Mouse (Mus musculus): ENCODE data around the gene Mthfsd. TPM values are rescaled to one million over a fixed set of nuclear protein-coding genes. Genes with fewer than 3 reads are reported as not detected.

Mthfsd gene
- polyA plus RNA-seq, 1 experiment, result 139 TPM

DNA sequence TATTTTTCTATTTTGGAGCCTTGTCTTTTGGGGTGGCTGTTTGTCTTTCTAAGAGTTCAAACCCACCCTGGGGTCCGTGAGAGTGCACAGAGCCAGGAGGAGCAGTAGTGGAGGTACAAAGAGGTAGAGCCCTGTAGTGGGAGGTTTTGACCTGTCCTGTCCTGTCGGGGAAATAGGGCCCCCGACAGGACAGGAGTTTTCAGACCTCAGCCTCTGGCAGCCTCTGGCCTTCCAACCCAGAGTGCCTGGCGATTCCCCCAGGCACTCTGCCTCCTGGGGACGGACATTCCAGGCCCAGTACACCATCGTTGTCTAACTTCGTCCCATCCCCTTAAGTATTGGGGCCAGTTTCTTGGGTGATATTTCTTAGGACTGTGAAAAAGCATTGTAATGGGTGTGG, 14.2 kb upstream of the Mthfsd start:
- no peak for DNase-seq (ENCODE audit: low spot score)

DNA sequence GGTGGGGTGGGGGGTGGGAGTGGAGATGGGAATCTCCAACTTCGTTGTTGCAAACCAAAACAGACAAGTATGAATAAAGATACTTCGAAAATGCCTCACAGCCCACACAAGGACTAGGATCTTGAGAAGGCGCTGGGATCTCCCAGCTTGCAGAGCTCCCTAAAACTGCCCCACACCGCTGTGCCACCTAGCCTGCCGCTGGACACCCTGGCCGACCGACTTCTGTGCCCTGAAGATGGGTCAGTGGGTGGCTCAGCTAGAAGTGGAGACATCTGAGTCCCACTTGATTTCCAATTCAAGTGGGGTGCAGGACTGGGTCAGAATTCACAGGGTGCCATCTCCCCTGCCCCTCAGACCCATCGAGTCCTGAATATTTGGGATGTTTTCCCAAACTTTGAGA, 13.5 kb upstream of the Mthfsd start:
- no peak for DNase-seq (ENCODE audit: low spot score)

DNA sequence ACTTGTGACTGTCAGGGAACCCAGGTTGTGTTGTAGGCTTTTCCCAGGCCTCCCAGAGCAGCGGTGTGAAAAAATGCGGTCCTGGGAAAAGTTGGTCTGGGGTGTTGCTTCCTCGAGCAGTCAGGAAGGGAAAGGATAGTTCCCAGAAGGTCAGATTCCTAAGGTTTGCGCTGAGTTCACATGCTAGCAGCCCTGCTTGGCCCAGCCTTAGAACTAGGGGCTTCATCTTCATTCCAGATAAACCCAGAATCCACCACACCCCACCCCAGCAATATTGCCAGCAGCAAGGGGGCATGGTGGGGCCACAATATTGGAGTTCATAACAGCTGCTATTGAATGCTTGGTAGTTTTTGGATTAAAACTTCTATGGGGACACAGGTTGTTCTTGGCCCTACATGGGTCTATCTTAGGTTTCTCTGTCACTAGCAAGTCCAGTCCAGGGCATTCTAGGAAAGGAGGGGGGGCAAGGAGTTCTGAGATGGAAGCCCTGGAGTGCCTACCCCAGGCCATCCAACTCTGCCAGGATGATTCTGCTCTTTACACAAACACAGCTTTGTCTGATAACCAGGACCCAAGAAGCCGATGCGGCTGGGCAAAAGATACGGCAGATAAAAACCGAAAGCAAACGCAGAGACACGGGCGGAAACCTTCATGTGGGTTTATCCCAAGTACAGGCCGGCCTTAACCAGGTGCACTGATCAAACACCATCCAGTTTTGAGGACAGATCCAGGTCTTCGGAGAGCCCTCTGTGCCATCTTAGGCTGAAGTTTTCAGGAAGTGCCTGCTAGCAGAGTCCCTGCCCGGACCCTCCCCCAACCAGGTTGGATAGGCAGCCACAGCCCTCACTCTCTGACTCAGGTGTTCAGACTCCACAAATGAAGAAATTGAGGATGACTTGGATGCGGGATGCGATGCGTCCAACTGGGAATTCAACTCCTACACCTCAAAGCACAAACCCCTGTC, 12.5 kb upstream of the Mthfsd start:
- DNase-seq (ENCODE audit: low spot score), result no peak

DNA sequence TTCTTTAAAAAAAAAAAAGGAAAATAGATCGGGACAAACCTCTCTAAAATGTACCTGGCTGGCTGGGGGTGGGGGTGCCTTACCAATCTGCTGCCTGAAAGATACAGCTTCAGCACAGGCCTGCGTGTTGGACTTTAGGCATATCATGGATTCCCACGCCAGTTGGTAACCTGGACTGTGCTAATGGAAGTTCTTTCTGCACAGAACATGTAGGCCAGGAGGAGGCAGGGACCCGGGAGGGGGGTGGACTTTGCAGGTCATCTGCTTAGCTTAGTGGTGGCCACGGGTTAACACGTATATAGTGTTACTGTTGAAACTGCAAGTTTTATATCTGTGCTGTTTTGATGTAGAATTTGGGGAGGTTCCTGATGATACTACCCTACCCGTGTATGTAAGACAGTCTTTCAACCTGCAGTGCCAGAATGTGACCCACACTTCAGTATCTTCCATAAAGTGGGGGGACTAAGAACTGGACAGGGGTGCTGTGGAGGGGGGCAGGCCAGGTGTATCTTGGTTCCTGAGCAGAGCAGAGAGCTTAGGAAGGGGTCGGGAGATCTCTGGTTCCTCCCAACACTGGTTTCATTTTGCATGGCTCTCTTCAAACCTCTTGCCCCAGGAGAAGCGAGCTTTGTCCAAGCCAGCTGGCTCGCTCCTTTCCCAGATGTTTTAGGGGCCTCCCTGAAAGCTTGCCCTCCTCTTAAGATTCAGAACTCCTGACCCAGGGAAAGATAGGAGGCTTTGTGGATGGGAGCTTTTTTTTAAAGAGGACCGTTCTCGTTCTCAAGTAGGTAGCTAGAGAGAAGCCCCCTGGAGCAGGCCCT, 11.7 kb upstream of the Mthfsd start:
- DNase-seq (ENCODE audit: low spot score), result no peak

DNA sequence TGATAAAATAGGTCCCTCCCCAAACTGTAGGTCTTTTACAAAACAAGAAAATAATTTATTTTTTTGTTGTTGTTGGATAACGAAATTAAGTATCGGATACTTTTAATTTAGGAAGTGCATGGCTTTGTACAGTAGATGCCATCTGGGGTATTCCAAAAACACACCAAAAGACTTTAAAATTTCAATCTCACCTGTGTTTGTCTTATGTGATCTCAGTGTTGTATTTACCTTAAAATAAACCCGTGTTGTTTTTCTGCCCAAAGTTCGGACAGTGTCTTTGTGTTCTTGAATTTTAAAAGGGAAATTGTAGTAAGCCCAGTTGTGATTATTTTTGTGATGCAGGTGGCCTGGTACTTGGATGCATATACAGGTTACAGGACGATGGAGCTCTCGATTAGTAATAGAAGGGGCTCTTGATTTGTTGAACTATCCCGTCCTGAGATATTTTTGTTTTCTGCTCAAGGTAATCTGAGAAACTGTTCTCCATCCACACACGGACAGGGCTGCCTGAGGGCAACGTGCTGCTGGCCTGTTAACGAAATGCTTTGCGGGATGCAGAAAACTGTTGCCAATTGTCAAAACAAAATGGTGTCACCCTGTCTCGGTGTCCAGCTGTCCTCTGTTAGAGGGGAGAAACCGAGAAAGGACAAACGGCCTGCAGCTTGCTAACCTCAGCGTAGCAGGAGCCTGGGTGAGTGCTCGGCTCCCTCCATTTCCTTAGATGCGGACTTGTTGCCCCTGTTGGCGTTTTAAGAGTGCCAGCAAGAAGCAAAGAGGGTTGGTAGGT, 10.6 kb upstream of the Mthfsd start:
- no peak for DNase-seq (ENCODE audit: low spot score)

DNA sequence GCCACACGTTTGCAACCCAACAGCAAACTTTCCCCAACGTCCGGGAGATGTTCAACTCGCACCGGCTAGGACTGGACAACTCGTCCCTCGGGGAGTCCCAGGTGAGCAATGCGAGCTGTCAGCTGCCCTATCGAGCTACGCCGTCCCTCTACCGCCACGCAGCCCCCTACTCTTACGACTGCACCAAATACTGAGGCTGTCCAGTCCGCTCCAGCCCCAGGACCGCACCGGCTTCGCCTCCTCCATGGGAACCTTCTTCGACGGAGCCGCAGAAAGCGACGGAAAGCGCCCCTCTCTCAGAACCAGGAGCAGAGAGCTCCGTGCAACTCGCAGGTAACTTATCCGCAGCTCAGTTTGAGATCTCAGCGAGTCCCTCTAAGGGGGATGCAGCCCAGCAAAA, 9.7 kb upstream of the Mthfsd start:
- DNase-seq (ENCODE audit: low spot score), result no peak

DNA sequence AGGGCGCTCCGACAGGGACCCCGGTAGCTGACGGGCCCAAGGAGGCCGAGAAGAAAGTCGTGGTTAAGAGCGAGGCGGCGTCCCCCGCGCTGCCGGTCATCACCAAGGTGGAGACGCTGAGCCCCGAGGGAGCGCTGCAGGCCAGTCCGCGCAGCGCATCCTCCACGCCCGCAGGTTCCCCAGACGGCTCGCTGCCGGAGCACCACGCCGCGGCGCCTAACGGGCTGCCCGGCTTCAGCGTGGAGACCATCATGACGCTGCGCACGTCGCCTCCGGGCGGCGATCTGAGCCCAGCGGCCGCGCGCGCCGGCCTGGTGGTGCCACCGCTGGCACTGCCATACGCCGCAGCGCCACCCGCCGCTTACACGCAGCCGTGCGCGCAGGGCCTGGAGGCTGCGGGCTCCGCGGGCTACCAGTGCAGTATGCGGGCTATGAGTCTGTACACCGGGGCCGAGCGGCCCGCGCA, 9.0 kb upstream of the Mthfsd start:
- DNase-seq (ENCODE audit: low spot score), result no peak

DNA sequence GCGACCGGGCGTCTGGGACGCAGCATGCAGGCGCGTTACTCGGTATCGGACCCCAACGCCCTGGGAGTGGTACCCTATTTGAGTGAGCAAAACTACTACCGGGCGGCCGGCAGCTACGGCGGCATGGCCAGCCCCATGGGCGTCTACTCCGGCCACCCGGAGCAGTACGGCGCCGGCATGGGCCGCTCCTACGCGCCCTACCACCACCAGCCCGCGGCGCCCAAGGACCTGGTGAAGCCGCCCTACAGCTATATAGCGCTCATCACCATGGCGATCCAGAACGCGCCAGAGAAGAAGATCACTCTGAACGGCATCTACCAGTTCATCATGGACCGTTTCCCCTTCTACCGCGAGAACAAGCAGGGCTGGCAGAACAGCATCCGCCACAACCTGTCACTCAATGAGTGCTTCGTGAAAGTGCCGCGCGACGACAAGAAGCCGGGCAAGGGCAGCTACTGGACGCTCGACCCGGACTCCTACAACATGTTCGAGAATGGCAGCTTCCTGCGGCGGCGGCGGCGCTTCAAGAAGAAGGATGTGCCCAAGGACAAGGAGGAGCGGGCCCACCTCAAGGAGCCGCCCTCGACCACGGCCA, 8.5 kb upstream of the Mthfsd start:
- DNase-seq (ENCODE audit: low spot score), result no peak

DNA sequence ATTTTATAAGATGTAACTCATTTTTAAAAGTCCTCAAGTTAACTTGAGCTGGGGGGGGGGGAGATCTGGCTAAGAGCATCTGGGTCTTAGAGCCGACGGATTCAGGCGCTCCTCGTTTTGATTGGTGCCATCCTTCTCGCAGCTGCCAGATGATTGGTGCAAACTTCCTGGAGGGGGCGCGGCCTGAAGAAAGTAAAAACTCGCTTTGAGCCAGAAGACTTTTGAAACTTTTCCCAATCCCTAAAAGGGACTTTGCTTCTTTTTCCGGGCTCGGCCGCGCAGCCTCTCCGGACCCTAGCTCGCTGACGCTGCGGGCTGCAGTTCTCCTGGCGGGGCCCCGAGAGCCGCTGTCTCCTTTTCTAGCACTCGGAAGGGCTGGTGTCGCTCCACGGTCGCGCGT, 7.8 kb upstream of the Mthfsd start, which contains the start of gene Foxc2:
Foxc2 (plus strand) TSS at position 224 of the 400 bp plus-strand sequence.
- DNase-seq (ENCODE audit: low spot score), result no peak

DNA sequence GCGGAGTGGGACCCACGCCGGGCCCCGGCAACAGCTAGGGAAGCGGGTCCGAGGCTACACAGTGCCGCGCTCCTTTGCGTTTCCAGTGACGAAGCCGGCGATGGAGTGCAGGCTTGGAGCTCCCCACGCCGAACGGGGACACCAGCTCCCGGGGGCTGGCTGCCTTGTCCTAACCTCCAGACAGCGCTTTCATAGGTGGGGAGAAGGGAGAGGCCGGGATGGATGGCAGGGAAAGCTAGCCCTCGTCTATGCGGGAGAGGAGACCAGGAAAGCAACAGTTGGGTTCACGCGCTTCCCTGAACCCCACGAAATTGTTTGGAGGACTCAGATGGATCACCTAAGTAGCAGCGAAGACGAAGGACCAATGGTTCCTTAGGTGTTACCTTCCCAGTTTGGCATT, 6.9 kb upstream of the Mthfsd start:
- no peak for DNase-seq (ENCODE audit: low spot score)

DNA sequence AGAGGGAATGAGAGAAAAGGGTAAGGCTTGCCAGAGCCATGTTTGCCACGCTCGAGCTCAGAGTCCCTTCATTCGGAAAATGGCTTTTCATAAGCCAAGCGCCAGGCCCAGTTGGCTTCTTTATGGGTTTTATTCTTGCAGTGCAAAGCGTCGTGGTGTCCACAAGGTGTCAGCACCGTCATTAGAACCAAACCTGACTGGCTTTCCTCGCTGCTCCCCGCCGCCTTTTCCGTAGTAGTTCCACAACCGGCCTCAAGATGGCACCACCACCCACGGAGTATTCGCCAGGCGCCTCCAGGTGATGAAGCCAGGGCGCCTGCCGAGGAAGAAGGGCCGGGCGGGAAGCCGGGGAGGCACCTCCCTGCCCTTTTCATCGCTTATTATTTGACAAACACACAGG, 5.1 kb upstream of the Mthfsd start:
- peak; percentile 97 for DNase-seq (ENCODE audit: low spot score)

DNA sequence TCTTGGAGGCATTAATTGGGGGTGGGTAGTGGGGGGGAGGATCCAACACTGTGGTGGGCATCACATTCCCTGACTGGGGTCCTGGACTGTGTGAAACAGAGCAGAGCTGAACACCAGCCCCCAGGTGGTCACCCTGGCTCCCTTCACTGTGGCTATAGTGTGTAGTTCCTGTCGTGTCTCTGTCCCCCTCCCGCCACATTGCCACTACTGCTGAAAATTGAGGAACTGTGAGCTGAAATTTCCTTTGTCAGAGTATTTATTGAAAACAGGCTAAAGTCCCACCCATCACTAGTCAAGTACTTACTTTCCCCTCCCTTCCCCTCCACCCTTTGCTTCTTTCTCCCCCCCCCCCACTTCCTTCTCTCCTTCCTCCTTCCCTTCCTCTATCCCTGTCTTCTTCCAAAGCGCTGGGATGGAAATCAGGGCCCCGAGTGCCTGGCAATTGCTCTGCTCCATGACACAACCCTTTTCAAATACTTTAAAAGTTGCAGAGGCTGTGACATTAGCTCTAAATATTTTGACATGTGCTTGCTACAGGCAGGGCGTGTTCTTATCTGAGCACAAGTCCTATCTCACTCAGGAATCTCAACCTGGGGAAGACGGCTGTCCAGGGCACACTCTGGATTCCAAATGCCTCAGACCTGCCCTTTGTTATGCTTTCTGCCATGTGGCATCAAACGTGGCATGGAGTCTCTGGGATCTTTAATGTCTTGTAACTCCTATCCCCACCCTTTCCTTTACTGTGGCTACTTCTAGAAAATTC, 3.1 kb upstream of the Mthfsd start:
- DNase-seq (ENCODE audit: low spot score), result no peak

DNA sequence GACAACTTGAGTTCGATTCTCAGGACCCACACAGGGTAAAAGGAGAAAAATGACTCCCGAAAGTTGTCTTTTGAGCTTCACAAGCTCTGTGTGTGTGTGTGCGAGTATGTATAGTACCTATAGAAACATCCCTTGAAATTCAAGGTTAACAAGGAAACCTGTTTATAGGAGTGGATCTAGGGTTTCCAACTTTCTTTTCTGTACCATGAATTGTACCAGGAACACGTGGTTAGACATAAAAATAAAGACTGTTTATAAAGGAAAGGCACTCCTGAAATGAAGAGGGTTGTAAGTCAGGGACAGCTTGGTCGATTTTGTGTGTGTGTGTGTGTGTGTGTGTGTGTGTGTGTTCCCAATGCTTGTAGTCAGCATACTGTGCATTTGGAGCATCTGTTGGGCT, 465 bp upstream of the Mthfsd start:
- DNase-seq (ENCODE audit: low spot score), result no peak

DNA sequence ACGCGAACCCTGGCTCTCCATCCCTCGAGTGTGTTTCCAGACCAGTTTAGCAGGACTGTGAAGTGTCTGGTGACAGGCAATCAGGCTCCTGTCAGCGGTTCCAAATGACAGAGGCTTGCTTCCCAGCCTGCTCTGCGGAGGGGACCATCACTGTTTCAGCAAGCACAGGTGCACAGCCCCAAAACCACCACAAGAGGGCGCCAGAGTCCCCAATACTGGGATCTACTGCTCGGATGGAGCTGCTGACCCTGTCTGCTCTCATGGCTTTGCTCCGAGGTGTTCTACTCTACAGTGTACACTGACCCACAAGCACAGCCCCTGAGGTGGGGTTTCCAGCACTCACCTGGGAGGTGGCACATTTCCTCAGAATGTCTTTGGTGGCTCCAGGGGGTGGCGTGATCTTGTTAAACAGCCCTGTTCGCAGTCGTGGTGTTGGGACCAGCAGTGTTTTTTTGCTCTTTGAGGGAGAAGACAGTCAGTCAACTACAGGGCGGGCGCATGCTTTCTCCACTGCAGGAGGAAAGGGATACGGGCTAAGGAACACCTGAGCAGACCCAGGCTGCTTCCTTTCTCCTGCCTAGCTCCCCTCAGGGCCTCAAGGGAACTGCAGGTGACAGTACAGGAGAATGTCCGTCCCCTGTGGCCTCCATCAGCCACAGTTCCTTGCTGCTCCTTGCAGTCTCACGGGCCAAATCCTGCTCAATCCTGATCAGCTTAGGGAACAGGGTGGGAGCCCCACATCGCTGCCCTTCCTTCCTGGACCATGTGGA, 4.0 kb downstream of the Mthfsd start:
- no peak for DNase-seq (ENCODE audit: low spot score)

DNA sequence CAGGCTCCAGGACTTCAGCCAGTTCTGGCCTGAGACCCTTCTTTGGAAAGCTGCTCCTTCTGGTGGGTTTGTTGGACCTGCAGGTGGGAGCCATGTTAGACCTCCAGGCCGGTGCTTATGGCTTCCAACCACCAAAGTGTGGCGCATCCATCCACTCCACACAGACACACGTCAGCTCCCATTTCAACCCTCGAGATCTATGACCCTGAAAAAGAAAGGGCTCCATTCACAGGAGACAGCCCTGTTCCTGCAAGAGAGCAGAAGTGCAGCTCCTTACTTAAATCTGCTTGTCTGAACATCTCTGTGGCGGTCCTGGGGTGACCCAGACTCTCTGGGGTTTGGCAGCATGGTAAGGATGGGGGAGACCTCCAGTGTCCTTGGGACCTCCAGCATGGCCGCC, 14.7 kb downstream of the Mthfsd start:
- no peak for DNase-seq (ENCODE audit: low spot score)

DNA sequence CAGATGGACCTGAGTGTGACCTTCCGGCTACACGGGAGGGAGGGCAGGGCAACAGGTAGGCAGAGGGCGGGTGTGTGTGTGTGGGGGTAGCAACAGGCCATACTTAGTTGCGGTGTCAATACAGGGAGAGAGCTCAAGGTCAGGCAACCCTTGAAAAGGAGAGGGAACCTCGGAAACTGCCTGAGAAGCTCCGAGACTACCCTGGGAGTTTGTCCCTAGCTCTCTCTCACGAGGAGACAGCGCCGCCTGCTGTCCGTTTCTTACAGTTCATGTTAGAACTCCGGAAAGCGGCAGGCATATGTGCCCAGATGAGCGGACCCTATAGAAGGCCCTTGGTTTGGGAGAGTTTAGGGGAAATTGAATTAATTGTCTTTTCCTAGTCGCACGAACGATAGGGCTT, 15.6 kb downstream of the Mthfsd start:
- peak; percentile 70 for DNase-seq (ENCODE audit: low spot score)

DNA sequence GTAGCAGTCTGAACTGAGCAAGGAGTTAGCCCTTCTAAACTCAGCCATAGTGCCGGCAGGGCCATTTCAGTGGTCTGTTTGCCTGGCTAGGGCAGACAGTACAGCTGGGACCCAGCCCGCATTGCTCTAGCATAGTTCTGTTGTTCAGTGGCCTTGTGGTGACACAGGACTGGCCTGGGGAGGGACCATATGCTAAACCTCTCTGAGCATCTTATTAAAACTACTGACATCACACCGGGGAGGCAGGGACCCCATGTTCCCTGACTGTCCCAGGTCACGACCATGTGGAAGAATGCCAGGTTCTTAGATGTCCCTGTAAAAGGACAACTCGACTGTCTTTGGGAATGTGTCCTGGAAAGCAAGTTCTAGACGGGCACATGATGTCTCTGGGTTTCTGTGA, 16.1 kb downstream of the Mthfsd start:
- no peak for DNase-seq (ENCODE audit: low spot score)

DNA sequence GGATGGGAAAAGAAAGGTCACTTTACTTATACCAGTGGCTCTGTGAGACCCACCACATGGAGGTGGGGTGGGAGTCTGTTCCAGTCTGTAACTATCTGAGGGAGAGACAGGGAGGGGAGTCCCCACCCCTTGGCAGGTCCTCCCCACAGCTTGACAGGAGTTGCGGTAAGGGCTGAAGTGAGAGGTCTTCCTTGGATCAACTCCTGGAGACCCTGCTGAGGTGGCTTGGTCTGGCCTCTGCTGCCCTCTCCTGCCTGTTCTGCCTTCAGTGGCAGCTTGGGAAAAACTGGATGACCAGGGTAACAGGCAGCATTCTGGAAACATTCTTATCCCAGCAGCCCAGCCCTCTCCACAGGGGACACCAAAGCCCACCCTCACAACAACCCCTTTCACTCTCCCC, 17.5 kb downstream of the Mthfsd start:
- DNase-seq (ENCODE audit: low spot score), result no peak

DNA sequence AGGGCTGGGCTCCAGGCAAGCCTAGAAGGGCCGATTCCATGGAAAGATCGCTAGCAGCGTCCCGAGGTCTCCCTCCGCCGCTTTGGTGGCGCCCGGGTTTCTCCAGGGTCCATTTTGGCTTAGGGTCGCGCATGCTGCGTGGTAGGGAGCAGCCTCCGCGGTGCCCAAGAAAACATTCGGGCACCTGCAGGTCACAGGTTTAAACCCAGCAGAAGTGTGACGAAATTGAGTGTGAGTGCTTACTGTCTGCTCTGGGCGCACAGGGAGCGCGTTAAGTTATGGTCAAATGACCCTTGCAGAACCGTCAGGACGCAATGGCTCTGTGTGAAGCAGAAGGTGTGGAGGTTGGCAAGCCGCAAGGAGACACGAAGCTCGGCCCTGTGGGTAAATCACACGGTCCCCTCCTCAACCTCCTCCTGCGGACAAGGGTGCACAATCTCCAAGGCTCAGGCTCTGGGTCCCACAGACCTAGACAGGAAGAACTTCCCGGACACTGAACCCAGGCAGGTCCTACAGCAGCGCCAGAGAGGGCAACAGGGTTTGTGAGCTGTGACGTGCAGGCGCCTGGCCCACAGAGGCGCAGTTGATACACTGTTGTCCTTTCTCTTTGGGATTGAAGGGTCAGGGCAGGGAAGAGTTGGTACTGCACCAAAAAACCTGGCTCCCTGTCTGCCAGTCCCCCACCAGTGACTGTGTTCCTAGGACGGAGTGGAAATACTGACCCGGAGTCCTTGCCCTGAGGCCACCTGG, 18.4 kb downstream of the Mthfsd start:
- no peak for DNase-seq (ENCODE audit: low spot score)
